Mouse (Mus musculus) T-helper 17 cell (primary cell): ENCODE measurements at regions not wholly inside any gene's neighbourhood (a gene's known extent, or its start where the extent isn't known, plus 50 kb on each side); places are given as distances from the start of the nearest gene placed in this dataset.

Experiments used
- in situ Hi-C, 2 experiments: fragments of 300-600 bp; cut with MboI, MseI; formaldehyde crosslinking; loops; 1 replicate in 1 of 2; 2 replicates in 1 of 2; pipeline ENCODE4 v1.15.1; 2025; ENCODE audit warnings: high pct_unique_total_duplicates in 2 of 2

DNA sequence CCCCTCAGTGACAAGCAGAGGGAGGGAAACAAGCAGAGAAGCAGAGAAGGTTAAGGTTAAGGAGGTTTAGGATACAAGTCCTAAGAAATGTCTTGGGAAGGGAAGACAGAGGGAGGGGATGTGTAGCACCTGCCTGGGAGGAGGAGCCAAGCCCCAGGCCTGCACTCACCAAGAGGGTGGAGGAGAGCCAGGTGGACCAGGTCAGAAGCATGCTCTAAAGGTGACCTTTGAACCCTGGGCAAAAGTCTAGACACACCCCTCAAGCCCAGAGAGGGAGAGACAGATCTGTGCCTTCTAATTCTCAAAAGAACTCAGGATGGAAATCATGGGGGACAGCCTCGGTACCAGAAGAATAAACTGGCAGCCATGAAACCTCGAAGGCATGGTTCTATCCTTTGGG is 54.4 kb upstream of the Calm2 start:
- in situ Hi-C loops: no loop called here

DNA sequence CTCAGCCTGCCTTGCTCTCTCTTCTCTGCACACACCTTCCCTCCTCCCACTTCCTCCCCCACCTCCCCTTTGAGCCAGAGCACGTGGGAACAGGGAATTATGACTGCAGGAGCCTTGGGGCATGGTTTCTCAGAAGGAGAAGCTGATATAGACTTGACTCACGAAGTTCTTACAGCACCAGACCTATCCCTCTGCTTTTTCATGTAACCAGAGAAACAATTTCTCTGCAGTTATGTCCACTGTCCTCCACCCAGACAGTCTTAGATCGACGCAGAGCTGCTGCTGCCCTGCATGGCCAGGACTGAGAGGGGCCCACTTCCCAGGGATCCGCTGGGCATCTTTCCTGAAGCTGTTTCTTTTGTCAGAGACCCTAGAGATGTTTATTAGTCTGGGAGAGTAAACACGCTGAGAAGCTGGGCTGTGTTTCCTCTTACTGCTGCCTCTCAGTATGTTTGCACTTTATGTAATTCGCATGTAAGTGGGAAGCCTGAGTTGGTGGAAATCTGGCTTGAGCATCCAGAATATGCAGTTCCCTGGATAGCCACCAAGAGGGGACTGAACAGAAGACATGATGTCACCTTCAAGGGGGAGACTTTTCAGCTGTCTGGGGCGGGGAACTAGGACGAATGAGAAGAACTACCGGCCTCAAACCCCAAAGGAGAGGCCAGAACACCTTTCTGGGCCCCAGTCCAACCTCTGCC is 55.1 kb upstream of the Calm2 start:
- in situ Hi-C loops: no loop called here

DNA sequence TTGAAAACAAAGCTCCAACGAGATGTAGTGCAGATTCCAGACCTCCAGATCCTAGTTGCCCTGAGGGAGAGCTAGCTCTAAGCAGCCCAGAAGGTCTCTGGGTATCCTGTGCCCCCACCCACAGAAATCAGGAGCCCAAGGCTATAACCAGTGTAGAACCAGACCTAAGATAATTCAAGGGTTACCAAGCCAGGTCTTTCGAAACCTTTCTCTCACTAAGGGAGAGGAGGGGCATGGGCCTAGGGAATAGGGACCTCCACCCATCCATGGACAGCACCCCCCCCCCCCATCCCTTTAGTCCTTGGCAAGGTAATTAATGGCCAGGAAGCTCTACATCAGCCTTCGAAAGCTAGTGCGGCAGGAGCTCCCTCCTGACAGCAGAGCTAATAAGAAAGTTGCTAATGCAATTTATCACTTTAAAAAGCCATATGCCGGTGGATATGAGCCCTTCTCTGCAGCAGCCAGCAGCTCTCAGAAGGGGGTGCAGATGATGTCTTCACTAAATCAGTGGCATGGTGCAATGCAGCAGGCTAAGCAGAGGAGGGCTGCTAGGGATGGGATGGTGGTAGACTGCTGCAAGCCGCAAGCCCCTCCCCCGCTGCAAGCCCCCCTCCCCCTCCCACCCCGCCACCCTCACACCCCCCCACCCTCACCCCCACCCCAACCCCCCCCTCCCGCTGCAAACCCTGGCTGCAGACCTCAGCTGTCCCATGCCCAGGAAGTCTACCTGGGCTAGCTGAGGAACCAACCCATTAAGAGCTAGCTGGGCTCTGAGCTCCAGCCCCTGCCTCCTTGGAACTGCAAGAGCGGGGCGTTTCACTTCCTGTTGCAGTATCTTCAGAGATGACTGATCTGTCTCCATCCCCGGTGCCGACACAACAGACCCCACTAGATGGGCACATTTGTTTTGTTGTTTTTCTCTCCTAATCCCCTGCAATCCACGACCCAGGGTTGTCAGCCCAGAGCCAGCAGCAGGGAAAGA is 55.9 kb upstream of the Calm2 start:
- in situ Hi-C loops: no loop called here

DNA sequence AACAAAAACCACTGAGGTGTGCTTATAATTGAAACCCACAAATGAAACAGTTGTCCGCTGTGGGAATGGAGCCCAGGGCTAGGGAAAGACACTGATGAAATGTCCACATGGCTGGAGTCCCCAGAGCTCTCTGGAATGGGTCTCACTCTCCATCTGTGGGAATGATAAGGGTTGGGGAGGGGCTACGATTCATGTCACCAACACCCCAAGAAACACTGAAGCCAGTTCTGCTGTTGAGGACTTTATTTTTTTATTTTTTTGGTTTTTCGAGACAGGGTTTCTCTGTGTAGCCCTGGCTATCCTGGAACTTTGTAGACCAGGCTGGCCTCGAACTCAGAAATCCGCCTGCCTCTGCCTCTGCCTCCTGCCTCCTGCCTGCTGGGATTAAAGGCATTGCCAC is 56.8 kb upstream of the Calm2 start:
- in situ Hi-C loops: no loop called here

DNA sequence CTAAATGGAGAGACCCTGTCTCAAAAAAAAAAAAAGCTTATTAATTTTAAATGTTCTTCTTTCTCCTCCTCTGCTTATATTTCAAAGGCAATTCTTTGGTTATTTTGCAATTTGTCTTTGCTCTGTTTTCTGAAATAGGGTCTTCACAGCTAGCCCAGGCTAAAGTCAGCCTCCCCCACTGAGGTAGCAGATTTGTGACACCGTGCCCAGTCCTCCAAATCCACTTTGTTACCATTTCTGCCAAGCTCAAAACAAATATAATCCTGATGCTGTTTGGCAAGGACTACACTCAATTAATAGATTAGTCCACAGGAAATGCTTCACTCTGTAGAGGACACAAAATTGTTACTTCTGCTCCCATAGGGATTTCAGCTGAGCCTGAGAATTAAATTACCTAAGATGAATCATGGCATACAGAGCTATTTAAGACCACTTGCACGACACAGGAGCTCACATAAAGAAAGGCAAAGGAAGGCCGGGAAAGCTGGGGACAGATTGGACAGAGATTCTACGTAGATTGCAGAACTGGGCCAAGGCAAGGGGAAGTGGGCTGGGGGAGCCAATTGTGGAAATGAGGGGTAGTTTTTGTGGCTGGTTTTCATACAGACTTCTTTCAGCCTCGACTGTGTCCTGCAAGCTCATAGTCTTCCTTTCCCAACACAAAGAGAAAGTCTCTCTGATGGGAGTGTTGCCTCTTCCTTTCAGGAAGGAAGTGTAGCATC is 58.4 kb upstream of the Calm2 start:
- in situ Hi-C loops: no loop called here

DNA sequence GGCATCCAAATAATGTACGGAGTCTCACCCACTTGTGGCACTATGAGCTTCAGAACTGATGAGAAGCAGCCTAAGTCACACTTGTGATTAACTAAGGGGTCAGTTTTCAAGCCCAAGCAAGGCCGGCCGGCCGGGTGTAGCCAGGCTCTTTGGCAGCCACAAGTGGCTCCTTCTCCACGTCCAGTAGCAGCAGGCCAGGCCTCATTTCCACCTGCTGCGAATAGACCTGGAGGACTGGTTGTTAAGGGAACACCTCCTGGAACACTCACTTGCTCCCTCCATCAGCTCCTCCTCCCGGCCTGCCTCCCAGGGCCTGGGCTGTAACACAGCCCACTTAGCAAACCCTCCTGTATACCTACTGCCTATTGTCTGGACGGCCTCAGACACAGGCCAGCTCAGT is 61.1 kb upstream of the Calm2 start:
- in situ Hi-C loops: no loop called here

DNA sequence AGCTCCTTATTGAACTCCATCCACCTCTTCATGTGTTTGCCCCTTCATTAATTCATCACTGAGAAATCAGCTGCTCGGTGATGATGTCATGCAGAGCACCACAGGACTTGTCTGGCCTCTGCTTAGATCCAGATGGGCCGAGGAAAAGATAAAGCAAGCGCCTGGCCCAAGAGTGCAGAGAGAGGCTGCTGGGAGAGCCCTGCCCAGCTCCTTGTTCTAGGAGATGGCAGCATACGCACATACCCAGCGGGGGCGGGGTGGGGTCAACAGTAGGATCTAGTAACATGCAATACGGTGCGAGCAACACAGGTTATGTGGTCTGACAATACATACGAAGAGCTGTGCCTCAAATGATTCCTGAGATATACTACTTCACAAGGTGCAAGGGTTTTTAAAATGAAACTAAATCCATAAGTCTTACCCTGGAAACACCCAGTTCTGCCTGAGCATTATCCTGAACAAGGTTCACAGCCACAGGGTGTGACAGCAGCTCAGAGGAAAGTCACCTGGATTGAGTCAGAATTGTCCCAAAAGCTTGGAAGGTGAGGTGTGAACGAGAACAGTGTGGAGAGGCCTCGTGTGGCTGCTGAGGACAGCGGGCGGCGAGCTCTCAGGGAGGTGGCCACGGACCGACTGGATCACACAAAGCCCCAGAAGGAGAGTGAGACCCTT is 62.0 kb upstream of the Calm2 start:
- in situ Hi-C loops: no loop called here

DNA sequence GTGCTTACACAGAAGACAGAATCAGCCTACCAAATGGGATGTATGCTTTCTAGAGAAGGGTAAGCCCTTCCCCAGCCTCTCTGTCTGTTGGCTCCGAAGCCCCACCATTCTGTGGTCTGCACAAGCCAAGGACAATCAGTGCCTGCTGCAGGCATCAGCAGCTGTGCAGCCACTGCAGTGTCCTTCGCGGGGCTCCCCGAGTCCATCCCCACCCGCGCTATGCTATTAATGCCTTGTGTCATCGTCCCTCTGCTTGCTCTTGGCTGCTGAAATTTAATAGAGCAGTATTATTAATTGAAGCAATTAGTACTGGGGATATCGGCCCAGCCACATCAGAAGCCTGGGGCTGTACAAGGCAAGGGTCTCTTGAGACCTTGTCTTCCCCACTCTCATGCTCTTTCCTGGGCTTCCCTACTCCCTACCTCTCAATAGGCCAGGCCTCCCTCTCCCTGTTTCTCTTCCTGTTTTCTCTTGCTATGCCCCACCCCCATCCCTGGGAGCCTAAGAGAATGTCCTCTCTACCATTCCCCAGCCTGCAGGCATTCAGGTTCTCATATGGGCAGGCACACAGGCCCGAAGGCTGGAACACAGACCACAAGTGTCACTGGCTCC is 65.4 kb upstream of the Calm2 start:
- in situ Hi-C loops: no loop called here

DNA sequence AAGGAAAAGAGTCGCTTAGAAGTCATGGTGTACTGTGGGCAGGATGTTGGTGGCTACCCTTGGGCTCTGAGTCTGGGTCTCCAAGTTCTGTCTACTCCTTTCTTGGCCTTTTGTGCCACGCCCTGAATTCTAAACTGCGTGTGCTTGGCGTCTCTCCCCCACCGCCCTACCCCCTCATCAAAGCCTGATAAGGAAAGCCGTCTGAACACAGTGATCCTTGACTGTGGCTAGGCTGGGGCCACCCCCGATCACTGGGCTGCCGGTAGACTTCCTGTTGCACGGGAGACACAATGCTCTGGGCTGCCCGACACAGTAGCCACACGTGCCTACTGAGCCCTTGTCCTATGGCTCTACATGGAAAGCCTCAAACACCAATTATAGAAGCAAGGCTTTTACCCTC is 67.1 kb upstream of the Calm2 start:
- in situ Hi-C loops: no loop called here

DNA sequence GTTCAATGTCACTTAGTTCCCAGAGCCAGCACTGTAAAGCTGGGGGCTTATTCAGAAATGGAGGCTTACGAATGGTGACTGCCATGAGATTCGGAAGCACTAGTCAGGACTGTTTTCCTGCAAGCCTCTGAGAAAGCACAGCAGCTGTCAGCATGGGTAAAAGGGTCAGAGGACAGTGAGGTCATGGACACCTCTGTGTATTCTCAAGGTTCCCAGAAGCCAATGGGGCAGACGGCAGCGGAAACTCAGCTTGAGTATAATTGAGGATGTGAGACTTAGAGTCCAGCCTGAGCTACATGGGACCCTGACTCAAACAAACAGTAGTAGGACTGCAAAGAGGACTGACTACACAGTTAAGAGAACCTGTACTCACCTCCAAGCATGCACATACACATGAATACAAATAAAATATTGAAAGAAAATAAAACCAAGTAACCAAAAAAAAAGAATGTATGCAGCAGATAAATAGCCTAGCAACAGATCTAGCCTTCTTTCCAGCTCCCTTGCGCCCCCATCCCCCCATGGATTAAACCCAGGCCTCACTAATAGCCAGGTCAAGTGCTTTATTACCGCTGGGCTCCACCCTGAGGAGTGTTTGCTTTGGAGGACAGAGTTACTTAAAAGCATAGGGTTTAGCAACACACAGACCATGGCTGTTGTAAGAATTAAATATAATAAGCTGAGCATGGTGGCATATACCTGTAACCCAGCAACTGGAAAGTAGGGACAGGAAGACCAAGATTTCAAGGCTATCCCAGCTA is 67.8 kb upstream of the Calm2 start:
- in situ Hi-C loops: no loop called here

DNA sequence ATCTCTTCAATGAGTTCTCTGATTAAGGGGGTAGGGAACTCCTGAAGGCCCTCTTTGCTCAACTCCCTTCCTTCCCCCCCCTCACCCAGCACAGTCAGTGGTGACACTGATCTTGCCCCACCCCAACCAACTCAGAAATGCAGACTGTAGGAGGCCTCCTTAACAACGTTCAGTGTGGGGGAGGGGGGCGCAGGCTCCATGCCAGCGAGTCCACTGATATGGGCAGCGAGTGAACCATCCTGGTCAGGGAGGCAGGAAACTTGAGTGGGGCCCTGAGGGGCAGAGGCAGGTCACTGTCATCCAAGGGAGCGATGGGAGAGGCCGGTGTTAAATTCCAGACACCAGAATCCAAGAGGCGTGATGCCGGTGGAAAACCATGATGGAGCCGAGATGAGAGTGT is 70.5 kb upstream of the Calm2 start:
- in situ Hi-C loops: no loop called here

DNA sequence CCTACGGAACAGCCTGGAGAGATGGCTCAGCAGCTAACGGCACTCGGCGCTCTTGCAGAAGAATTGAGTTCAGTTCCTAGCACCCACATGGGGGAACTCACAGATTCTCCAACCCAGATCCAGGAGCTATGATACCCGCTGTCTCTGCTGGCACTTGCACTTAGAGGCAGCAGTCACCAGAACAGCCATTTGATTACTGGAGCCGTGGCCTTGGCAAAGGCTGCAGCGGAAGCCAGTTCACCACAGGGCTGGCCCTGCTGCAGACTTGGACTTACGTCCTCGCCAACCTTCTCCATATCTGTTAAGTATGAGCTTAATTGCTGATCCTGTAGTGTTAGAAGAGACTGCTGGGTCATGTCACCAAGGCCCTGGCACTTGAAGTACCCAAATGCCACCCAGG is 72.7 kb upstream of the Calm2 start:
- in situ Hi-C loops: no loop called here

DNA sequence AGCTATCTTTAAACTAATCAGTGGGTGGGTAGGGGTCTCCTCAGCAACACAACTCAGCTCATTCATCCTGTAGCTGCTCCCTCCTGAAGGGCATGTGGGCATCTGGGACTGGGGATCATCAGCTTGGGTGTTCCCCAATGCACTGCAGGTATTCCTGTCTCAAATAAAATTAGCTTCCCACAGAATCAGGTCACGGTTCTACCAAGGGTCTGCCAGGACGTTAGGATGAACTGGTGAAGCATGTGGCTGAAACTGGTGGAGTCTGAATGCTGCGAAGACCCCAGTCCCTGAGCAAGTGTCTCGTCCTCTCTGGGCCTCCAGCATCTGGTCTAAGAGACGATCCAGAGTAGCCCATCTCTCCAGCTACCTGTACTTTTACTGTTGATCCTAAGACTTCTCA is 74.1 kb upstream of the Calm2 start:
- in situ Hi-C loops: no loop called here

DNA sequence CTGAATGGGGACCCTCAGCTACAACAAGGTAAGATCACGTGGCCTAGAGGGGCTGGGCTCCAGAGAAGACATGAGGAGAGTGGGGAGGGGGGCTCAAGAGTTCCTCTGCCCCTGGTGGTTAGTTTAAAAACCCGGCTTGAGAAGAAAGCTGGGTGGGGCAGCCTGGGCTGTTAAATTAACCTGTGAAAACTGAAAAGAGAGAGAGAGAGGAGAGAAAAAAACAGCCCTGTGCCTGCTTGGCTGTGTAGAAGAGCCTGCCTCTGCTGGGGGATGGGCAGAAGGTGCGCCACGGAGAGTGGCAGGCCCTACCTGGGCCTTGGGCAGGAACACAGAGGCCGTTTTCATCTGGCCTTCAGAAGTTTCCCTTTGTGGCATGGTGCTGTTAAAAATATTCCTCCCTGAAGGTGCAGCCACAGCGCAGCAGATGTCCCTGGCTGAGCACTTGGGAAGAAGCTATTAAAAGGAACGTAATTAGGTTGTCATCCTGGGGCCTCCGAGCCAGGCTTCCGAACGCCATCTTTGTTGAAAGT is 75.0 kb upstream of the Calm2 start:
- in situ Hi-C loops: no loop called here

DNA sequence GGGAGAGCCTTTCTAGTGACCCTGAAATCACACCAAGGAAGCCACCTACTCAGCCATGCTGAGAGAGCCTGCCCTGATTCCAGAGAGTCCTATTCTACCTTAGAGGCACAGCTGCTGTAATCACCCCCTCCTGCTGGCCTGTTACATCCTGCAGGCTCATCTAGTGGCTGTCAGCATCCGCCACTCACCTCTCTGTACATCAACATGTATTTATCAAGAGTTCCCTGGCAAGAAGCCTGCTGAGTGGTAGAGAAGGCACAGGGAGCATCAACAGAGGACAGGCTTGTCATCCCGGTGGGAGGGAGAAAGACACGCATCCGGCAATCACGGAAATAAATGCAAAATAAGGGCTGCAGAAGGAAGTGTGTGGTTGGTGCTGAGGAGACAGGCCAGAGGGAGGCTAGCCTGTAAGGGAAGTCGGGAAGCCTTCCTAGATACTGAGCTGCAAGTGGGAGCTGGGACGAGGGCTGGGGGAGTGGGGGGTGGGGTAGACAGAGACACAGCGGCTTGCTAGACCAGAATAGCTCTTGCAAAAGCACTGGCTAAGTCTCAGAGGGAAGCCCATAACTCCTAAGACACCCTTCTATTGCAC is 75.9 kb upstream of the Calm2 start:
- in situ Hi-C loops: no loop called here

DNA sequence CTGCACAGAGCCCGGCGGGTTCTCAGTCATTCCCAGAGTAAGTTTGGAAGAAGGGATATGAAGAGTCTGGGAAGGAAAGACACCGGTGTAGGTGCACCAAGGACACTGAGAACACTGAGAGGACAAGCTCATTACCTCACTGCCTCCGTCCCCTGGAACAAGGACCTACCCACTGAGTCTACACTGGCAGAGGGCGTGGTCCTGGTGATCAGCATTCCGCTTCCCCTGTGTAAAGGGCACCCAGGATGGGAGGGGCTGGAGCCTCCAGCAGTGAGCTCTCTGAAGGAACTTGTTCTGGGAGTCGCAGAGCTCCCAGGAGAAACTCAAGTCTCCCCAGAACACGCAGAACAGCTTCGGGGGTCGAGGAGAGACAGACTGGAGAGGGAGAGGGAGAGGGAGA is 76.9 kb upstream of the Calm2 start:
- in situ Hi-C loops: no loop called here

DNA sequence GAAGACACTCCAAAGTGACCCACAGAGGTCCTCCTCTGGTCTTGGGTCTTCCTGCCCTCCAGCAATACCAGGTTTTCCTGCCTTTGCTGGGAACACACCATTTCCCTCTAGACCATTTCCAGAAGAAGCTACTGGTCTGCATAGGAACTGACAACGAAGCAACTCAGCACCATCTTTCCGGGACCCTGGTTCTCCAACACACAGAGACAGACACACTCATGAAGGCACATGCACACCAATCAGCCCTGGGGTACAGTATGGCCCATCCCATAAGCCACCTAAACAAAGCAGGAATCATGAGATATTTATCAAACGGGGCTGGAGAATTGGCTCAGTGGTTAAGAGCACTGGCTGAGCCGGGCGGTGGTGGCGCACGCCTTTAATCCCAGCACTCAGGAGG is 80.4 kb upstream of the Calm2 start:
- in situ Hi-C loops: no loop called here

DNA sequence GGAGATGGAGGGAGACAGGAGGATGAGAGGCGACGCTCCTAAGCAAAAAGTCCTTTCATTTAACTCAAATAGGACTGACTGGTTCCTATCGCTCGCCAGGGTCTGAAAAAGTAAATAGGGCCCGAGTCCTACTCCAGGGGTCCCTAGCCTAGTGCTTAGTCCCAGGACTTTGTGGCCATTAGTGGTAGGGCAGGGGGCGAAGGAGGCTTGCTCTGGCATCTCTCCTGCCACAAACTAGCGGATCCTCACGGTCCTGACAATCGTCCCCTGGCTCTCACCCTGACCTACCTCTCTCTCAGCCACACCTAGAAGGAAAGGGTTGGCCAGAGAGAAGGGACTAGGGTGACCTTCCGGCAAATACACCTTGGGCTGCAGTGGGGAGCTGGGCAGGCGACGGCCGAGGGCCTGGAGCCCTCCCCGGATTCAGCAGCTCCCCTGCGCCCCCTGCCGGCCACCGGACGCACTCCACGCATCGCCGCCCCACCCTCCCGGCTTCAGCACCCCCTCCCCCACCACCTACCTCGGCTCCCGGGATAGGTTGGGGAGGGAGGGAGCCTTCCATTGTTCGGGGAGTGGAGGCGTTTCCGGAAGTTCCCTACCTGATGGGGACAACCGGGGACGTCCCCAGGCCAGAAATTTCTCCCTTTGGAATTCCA is 83.6 kb upstream of the Calm2 start:
- in situ Hi-C loops: no loop called here

DNA sequence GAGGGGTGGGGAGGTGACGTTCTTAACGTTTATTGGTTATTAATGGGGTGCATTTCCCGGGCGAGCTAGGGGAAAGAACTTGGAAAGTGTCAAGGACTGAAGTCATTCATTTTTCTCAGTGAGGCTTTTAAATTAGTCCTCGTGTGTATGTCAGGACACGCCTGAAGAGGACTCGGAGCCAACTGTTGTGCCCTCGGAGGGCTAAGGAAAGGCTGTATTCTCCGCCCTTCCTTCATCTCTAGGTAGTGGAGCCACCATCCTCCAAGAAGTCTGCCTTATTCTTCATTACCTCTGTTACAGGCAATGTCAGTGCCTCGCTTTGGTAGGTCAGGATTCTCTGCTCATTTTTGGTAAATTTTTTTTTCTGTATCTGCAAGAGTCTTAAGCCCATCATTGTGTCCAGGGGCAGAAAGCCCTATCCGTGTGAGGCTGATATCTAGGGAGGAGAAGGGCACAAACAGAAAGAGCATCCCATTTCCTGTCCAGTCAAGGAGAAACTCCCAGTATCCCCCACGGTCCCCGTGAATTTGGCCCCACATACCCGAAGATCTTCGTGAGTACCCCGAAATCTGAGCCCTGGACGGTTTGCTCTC is 84.2 kb upstream of the Calm2 start:
- in situ Hi-C loops: no loop called here
